Mouse (Mus musculus) left cerebral cortex, postnatal 14 days (tissue): ENCODE data around the gene Ccsap. TPM values are rescaled to one million over a fixed set of nuclear protein-coding genes. Genes with fewer than 3 reads are reported as not detected.

Experiments
- DNase-seq, 2 experiments: peaks; one replicate each; pipeline ENCODE4 v3.0.0; 2021 to 2022; ENCODE audit warnings: low spot score in 2 of 2, mixed read lengths in 1 of 2
- intact Hi-C: fragments of 180-260 bp; cut with DNase I; formaldehyde crosslinking; loops from one replicate; pipeline ENCODE4 v1.15.1; 2025
- total RNA-seq, 2 experiments: library from RNA; stranded (reverse); gene quantifications; 2 replicates each; pipeline ENCODE4 v1.2.3; 2021

Ccsap gene
- total RNA-seq, 2 experiments from 2014 or later, result 69.8 to 73.6 TPM

DNA sequence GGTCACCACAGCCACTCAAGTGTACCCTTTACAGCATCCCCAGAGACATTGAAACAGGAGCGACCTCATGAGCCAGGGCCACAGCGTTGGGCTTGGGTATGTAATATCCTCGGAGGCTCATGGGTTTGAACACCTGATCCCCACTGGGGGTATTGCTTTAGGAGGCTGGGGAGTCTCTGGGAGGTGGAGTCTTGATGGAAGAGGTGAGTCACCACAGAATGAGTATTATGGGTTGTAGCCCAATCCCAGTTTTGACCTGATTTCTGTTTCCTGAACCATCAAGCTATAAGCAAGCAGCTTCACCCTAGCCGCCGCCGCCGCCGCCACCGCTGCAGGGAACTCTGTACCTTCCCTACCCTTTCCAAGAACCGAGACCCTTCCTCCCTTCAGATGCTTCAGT, 14.0 kb downstream of the Ccsap start:
- intact Hi-C loops, result no loop called here
- DNase-seq, result no peak

DNA sequence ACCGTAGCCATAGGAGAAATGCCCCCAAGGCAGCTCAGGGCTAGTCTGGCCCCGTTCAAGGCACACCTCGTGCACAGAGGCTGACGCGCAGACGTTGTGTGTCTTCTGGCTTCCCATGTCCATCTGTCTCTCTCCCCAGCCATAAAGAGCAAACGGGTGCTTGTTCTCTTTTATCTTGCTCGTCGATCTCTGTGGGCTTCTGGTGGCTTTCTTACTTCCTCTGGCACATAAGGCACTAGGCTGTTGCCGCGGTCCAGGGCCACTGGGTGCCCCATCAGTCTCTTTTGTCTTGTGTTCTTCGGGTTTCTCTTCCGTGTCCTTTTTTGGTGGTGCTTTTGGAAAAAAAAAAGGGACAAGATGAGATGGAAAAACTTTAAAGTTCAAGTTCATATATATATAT, 14.9 kb downstream of the Ccsap start:
- DNase-seq, result no peak
- intact Hi-C loops, result no loop called here

DNA sequence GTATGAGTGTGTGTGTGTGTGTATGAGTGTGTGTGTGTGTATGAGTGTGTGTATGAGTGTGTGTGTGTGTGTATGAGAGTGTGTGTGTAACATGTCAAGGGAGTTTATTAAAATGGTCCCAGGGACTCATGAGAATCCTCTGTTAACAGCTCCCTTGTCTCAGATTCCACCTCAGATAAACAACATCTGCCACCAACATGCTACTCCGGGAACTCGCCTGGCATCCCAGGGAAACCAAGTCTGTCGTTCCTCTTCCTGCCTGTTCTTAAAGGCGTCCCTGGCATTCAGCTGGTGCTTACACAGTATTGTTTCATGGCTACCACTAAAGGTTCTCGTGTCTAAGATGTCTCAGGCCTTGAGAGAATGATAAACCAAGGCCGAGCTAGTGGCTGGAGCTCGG, 15.7 kb downstream of the Ccsap start:
- intact Hi-C loops, result loop anchor here (5.0 kb wide), 1 partner anchor 38 kb away; no protein-coding TSS in a partner anchor

DNA sequence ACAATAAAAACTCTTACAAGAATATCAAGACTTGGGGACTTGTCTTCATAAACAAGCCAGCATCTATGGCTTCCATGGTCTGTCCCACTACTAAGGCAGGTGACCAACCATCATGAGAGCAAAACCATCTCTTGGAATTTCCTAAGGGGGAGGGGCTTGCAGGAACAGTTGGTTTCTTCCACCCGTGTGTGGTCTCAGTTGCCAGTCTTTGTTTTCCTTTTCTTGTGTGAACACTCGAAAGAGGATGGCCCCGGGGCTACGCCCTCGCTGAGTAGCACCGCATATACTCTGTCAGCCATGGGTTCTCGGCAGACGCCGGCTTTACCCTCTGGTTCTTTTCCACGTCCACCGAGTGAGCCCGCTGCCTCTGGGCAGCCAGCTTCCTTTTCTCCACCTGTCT, 17.9 kb downstream of the Ccsap start:
- no peak for DNase-seq
- intact Hi-C loops, result loop anchor here (5.0 kb wide), 1 partner anchor 40 kb away; no protein-coding TSS in a partner anchor

More for the DNA sequence above, 15.7 kb downstream of the Ccsap start:
- DNase-seq, result no peak

DNA sequence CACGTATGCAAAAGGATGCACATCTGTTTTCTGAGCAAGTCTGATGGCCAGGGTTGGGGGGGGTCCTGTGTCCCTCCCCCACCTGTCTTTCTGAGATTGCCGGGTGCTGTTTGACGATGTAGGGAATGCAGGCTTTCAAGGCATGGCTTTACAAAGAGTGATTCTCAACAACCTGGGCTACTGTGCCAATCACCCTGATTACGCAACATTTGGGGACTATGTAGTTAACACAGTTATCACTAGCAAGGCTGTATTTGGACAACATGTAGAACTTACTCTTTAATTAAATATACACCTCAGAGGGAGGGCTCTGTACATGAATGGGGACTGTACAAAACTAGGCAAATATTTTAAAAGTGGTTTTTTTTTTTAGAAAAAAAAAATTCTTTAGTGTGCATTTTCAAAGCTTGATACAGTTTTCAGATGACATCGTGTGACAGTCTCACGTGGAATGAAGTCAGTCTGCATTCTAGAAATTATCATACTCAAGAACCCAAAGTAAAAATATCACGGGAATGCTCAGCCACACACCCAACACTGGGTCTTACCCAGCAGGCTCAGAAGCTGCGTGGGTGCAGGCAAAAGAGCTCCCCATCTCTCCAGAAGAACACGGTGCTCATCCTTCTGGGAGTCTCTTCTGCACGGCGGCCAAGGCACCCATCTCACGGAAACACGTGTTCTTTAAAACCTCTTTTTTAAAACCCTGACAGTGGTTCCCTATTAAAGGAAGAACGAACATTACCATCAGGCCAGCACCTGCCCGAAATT, 19.2 kb downstream of the Ccsap start:
- intact Hi-C loops, result loop anchor here (5.0 kb wide), 1 partner anchor 42 kb away; no protein-coding TSS in a partner anchor
- peak; percentile 82 to 91 for DNase-seq

DNA sequence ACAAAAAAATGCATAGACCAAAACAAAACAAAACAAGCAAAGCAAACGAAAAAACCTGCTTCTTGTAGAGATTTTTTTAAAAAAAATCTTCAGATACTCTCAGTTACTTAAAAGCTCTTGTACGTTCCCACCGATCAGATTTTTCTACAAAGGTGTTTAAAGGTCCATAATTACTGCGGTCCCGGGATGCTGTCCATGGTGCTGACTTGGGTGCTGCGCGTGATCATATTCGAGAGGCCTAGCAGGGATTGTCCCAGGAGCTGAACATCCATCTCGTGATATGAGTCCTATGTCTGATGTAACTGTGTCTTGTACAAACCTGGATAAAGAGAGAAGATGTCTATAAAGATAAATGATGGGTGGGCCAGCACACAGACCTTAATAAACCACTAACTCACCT, 21.5 kb downstream of the Ccsap start:
- intact Hi-C loops, result no loop called here
- DNase-seq, result no peak

DNA sequence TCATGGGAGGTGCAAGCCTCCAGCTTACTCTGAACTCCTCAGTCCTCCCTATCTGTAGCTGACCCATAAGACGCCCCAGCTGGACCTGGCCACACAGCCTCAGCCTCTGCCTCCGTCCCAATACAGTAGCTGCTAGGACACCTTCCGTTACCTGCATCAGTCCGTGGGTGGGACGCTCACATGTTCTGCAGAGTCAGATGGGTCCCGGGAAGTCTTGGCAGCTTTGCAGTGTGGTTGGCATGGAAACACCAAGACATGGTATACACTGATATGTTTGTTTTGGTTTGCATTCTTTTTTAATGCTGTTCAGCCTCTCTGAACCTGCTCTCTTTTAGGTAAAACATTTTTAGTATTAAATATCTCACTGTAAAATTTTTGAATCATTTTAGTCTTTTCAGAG, 23.7 kb downstream of the Ccsap start:
- intact Hi-C loops, result no loop called here
- DNase-seq, result peak in 1 of 2 experiments; percentile 77

DNA sequence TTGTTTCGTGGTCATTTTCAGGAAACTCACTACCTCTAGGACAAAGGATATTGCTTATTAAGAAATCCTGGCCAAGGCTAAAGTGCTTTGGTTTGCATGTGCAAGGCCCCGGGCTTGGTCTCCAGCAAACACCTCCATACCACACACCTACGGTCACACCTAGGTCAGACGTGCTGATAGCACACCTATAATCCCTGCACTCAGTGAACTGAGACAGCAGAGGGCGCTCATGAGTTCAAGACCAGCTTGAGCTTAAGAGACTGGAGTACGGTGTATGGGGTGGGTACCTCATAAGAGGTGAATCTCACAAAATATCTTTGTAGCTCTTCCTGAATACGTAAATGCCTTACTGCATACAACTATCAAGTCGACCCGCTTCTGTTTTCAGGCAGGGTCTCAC, 24.6 kb downstream of the Ccsap start:
- intact Hi-C loops, result no loop called here
- peak; percentile 71 to 76 for DNase-seq

DNA sequence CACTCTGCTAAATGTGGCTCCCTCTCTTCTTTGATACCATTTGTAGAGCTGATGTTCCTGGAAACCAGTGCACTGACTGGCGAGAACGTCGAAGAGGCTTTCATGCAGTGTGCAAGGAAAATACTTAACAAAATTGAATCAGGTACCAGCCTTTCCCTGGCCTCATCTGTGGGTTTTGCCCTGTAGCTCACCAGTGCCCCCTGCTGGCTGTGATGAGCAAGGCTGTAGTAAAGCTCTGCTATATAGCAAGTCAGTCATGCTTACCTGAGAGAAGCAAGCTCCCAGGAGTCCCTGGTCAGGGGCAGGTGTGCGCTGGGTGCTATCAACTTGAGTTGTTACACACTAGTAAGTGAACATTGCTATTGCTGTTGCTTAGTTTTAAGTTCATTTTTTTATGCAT, 27.3 kb downstream of the Ccsap start:
- DNase-seq, result peak in 1 of 2 experiments; percentile 54
- intact Hi-C loops, result loop anchor here (2.0 to 5.0 kb wide), 2 partner anchors 42 to 75 kb away; no protein-coding TSS in a partner anchor

DNA sequence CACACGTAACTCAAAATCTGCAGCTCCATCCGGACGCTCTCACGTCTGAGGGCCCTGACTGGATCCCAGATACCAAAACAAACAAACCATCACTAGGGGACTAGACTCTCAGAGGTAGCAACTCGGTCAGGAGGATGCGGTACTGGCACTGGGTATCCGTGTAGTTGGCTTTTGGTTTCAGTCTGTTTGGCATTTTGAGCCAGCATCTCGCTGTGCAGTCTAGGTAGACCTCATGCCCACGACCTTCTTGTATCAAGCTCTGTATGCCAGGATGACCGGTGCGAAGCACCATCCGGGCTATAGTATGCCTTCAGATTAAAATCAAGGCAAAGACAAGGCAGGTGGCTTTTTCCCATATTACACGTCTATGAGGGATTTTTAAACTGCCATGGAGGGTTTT, 32.5 kb downstream of the Ccsap start:
- no peak for DNase-seq
- intact Hi-C loops, result no loop called here

DNA sequence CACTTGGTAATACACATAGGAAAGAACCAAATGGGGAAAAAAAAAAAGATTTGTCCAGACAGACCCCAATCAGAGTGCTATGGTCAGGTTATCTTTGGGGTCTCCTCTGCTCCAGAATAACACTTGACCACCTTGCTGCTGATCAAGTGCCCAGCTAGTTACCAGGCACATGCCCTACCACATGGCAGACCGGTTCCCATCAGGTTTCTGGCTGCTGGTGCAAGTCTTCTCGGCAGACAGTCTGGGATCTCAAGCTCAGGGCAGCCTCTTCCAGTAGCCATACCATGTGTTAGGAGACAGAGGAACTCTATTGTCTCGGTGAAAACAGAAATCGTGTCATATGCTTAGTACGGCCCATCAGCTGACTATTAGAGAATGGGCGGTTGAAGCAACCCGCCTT, 33.3 kb downstream of the Ccsap start:
- no peak for DNase-seq
- intact Hi-C loops, result no loop called here

DNA sequence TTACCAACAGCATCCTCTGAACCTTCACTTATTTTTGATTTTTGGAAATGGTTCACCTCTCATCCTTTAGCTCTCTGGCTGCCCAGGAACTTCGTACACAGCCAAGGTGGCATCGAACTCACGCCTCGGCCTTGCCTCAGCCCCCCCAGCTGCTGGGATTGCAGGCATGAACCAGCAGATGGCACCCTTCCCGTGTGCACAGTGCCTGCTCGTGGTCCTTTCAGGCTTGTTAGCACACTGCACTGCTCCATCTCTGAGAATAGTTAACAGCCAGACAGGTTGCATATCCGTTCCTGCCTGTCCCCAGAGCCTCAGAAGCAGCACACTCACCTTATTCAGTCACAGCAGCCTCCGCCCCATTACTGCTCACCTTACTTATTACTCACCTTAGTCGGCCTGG, 34.0 kb downstream of the Ccsap start:
- DNase-seq, result no peak

DNA sequence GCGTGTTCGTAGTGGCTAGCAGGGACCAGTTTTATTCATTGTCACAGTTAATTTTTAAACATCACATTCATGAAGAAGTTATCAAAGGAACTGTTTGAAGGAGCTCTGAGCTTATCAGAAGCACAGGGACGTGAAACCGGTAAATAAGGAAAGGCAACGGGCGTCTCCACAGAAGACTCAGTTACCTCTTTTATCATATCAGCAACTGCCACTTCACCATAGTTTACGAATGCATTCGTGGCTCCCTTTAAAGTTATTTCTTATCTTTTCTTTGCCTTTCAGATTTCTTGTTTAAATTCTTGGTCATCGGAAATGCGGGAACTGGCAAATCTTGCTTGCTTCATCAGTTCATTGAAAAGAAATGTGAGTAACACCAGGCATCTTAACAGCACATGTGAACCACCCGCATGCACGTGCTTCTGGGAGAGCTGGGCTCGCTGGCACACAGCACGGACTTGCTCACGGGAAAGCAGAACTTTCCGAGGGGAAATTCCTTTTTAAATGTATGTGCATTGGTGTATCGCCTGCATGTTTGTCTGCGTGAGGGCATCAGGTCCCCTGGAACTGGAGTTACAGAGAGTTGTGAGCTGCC, 36.4 kb downstream of the Ccsap start:
- intact Hi-C loops, result no loop called here
- no peak for DNase-seq

More for the DNA sequence above, 34.0 kb downstream of the Ccsap start:
- intact Hi-C loops, result no loop called here

DNA sequence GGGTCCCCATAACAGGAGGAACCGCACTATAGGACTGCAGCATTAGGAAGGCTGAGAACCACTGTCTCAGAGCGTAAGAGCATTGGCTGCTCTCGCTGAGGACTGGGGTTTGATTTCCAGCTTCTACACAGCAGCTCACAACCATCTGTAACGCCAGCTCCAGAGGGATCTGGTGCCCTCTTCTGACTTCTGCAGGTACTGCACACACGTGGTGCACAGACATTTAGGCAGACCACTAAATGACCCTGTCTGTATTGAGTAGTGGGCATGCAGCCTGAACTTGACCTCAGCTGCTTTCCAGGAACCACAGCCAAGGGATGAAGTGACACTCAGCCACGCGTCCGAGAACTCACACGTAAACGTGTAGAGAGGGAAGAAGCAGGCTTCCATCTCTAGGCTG, 36.9 kb downstream of the Ccsap start:
- intact Hi-C loops, result no loop called here
- DNase-seq, result no peak

DNA sequence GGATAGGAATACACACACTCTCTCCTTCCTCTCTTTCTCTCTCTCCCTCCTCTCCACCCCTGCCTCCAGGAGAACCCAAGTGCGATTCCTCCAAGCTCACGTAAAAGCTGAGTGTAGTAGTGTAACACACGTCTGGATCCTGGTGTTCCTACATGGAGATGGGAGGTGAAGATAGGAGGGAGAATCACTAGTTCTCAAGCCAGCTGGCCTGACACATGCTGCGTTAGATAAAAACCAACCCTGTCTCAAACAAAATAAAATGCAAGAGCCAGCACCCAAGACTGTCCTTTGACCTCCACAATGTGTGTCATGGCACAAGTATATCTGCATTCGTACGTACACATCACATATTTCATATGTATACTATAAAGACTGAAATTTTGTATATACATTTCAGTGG, 39.2 kb downstream of the Ccsap start:
- DNase-seq, result no peak
- intact Hi-C loops, result no loop called here

DNA sequence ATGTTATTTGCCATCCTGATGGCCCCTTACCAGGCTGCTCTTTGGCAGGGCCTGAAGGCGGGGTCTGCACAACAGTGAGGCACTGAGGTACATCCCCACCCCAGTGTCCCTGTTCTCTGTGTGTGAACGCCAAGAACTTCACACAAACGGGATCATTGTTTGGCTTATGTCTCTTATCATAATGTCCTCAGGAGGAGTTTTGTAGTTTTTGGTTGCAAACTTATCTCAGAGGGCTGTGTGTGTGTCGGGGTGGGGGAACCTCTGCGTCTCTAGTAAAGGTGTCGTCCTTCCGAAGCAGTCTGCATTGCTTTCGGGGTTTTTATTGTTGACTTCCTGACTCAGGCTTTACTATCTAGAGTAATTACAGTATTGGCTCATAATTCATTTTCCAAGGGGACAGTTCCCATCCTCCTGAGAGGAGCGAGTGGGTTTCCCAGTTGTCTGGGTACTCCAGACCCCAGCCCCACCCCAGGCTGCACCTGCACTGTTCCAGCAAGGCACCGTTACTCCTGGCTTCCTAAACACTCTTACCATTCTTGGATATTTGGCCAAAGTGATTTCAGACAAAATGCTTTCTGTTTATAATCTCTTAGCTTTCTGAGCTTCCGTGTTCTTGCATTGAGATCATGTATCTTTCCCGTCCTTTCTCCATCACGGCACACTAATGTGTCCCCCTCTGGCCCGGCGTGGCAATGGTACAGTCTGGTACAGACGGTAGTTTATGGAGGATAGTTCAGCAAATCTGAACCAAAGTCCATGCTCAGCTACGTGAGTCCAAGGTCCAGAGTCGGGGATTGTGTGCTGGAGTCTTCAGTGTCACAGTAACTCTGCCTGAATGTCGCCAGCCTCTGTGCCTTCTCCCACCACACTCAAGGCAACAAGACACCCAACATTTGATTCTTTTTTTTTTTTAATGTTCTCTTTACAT, 40.1 kb downstream of the Ccsap start:
- intact Hi-C loops, result loop anchor here (10.0 kb wide), 1 partner anchor 195 kb away; no protein-coding TSS in a partner anchor
- no peak for DNase-seq

DNA sequence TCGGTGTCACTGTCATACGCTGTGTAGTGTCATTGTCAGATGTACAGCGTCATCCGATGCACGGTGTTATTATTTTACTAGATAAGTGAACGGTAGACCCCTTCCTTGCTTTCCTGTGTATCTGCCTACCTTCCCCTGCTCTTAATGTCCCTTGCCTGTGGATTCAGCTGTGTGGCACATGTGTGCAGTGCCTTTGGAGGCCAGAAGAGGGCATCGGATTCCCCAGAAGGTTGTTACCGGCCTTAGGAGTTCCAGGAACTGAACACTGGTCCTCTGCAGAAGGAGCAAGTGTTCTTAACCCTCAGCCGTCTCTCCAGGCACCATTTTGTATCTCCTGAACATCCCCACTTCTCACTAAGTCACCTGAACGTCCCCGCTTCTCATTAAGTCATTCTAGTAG, 42.3 kb downstream of the Ccsap start:
- intact Hi-C loops, result loop anchor here (10.0 kb wide), 1 partner anchor 197 kb away; no protein-coding TSS in a partner anchor

DNA sequence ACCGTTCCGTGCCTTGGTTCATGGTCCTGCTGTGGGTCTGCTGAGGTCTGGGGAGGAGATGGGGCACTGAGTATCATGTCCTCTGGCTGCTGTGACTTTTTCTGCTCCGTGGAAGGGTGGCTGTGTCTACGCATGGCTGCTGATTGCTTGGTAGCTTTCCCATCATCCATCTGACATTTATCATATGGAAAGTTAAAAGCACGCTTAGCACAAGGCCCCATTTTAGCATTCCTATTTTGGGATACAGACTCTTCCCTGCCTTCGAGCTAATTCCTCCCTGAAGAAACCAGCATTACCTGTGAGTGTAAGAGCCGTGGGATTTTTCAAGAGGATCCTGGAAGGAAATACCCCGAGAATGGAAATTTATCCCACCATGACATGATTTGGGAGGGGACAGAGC, 43.1 kb downstream of the Ccsap start:
- DNase-seq, result peak in 1 of 2 experiments; percentile 69
- intact Hi-C loops, result loop anchor here (10.0 kb wide), 1 partner anchor 198 kb away; no protein-coding TSS in a partner anchor

More for the DNA sequence above, 42.3 kb downstream of the Ccsap start:
- no peak for DNase-seq

DNA sequence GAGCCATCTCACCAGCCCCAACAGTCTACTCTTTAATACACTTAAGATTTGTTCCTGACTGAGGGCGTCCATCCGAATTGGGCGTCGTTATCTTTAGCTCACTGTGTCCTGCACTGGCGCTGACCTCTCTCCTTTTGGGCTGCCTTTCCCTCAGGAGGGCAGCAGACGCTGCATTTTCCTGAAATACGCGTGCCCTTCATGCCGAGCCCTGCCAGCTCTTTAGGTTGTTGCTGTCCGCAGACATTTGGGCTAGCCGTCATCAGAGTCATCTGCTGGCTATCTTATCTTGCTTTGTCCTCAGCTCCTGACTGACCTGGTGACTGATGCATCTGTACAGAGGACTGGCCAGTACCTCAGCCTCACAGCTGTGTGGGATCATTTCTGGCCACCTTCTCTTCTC, 44.7 kb downstream of the Ccsap start:
- DNase-seq, result no peak
- intact Hi-C loops, result loop anchor here (10.0 kb wide), 1 partner anchor 199 kb away; no protein-coding TSS in a partner anchor

DNA sequence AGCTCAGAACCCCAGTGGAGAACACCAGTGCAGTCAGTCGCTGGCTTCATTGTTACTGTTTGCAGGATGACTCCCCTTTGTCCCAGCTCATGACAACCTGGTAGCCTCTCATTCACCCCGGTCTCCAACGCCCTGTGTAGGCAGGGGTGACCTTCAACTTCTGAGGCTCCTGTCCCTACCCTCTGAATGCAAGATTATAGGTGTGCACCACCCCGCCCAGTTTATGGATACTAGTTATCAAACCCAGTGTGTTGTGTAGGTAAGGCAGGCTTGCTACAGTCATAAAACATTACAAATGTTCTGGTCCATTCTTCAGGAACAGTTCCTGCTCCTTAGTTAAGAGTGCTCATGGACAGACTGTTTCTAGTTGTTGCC, 46.1 kb downstream of the Ccsap start:
- DNase-seq, result no peak
- intact Hi-C loops, result loop anchor here (10.0 kb wide), 1 partner anchor 201 kb away; no protein-coding TSS in a partner anchor
